Mouse (Mus musculus) cerebellum, postnatal 14 days (tissue): ENCODE results near the gene Arl4d.

Experiments used
- DNase-seq, 2 experiments: peaks; one replicate each; pipeline ENCODE4 v3.0.0; 2021; ENCODE audit warnings: mixed read lengths in 2 of 2

Arl4d gene

GRCm38 (mm10) chr11:101680634-101681325, 15.4 kb downstream of the Arl4d start:
- DNase-seq, result peak in 1 of 2 experiments; percentile 35

- DNase-seq, result no peak
Observed at GRCm38 (mm10) chr11:101681968-101682367, 16.6 kb downstream of the Arl4d start.

DNA sequence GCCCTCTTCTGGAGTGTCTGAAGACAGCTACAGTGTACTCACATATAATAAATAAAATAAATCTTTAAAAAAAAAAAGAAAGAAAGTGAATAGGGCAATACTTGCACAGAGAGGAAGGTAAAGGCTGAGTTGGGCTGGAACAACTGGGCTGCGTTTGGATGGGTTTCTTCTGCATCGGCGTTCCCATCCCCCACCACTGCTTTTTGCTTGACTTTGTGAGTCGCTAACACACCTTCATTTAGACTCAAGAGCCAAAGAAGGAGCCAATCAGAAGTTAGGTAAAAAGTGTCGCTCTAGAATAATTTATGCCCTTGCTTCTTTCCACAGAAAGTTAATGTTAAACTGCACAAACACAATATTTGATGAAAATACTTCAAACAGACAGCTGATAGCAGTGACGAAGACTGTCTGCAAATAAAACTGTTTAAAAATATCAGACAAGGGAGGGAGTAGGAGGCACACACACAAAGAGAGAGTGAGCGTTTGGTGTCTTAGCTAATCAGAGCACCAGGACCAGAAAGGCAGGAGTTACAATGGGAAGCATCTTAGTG, 17.1 kb downstream of the Arl4d start:
- DNase-seq, result no peak

DNA sequence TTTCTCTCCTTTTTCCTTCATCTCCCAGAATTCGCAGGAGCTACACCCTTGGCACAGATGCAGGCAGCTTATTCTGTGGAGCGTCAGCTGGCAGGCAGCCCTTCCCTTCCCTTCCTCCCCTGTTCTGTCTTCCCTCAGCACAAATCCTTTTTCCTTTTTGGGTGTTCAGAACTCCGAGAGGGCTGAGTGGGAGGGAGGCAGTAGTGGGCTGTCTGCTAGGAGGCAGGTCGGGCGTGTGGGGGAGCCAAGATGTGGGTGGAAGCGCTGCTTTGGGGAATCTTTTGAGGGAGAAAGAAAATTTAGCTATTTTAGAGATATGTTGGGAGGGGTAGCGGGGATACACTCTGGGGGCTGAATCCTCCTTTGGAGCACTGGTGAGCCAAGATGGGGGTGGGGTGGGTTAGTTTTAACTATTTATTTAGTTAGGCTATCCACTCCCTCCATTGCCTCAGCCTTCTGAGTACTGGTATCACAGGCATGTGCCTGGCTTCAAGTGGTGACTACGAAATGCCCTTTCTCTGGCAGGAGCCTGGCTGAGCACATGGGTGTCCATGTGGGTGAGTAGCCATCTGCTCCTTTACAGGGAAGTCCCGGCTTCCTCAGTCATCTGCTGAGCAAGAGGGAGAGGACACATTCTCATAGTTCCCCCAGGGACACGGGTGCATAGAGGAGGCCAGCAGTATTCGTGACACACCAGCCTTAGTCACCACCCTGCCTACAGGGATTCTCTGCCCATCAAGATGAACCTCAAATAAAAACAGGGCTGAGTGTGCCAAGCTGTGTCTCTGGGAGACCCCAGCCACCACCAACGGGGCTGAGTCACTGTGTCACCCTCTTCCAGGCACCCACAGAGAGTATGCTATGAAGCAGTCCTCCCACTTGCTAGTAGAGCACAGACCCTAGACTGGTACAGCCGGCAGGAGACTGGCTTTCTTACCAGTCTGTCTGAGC, 22.3 kb downstream of the Arl4d start:
- DNase-seq, result peak; percentile 69 to 75

DNA sequence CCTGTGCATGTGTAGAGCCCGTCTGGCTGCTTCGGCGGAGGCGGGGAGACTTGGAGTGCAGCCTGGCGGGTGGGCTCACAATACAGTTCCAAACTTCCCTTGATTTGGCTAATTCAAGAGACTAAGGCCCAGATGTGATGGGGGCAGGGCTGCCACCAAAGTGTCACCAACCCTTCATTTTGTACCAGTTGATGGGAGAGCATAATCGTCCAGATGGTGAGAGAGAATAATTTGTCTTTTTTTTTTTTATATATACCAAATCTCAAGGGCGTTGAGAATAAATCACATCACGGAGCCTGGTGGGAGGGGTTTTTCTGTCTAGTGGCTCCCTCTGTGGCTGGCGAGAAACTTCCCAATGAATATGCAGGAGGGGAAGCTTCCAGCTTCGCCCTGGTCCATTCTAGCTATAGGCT, 24.4 kb downstream of the Arl4d start:
- peak in 1 of 2 experiments; percentile 19 for DNase-seq

DNA sequence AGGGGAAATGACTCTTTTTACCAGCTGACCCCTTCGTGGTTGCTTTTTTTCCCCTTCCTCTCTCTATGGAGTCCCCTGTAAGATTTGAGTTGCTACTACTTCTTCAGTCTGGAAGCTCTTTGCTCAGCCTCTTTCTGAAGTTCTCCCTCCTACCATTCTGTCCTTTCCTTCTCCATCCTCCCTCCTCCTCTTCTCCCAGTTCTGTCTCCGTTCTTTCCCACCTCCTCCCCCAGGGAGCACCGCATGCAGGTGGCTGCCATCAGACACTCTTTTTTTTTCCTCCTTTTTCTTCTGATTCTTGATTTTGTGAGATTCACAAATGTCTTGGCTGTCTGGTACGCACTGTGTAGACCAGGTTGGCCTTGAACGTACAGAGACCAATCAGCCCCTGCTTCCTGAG, 25.0 kb downstream of the Arl4d start:
- no peak for DNase-seq

- peak; percentile 53 to 65 for DNase-seq
Observed at GRCm38 (mm10) chr11:101695906-101696661, 30.7 kb downstream of the Arl4d start.

DNA sequence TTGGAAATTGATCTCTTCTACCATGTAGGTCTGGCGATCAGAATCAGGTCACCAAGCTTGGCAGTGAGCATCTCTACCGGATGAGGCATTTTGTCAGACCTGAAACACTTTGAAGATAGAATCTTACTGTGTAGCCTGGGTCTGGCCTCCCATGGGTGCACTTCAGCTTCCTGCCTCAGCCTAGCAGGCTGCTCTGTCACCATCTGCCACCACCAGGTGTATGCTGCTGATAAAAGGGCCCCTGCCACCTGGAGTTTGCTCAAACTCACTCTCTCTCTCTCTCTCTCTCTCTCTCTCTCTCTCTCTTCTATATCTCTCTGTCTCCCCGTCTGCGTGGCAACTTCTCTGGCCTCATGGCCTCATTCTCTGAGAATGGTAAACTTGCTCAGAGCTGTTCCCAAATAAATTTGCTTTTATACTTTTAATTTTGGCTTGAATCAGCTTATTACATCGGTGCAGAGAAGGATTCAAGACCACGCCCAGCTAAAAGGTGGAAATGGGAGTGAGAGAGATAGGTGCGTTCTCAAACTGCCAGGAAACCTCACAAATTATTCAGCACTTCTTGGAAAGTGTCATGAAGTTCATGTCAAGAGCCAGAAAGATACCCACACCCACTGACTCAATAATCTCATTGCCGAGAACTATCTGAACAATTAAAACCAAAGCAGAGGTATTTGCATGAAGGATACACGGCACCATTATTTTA, 32.0 kb downstream of the Arl4d start:
- DNase-seq, result no peak

GRCm38 (mm10) chr11:101698114-101698513, 32.8 kb downstream of the Arl4d start:
- no peak for DNase-seq

DNA sequence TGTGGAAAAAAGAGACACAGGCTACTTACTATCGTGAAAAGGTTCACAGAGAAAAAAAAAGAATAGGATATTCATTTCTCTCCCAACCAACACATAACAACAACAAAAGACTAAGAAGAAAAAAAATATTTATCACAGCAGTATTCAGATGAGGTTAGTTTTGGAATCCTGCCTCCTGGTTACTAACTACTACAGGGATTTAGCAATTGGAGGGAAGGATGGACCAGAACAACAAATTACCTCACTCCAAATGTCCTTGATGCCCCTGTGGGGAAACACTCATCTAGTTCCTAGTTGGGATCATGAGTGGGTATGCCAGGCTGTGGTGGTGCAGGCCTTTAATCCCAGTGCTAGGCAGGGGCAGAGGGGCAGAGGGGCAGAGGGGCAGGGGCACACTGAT, 34.2 kb downstream of the Arl4d start:
- no peak for DNase-seq

DNA sequence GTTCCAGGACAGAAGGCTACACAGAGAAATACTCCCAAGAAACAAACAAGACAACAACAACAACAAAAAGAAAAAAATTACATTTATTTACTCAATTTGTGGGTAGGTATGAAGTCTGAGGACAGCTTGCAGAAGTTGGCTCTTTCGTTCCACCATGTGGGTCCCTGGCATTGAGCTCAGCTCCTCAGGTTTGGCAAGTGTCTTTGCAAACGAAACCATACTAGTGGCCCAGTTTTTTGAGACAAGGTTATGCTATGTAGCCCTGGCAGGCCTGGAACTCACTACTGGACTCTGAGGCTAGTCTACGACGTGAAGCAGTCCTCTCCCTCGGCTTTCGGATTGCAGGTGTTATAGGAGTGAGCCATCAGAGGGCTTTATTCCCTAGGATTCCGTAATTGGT, 34.6 kb downstream of the Arl4d start:
- peak; percentile 53 to 61 for DNase-seq

DNA sequence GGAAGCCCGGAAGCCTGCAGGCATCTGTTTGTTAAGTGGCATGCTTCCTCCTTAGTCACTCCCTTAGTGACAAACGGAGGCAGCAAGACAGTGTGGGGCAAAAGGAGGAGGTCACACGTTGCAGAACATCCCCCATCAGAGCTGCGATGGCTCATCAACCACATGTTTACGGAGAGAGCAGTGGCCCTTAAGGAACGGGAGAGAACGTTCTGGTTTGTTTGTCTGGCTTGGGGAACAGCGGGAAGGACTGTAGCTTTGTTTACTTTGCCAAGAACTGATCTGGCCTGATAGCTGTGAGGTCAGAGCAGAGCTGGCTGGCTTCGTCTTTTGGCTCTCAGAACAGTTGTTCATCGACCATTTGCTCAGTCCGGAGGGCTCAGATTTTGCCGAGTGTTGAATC, 35.1 kb downstream of the Arl4d start:
- peak; percentile 53 to 62 for DNase-seq

GRCm38 (mm10) chr11:101704081-101704480, 38.7 kb downstream of the Arl4d start:
- no peak for DNase-seq

- no peak for DNase-seq
Observed at GRCm38 (mm10) chr11:101706764-101707448, 41.6 kb downstream of the Arl4d start.

- no peak for DNase-seq
Observed at GRCm38 (mm10) chr11:101708482-101708881, 43.1 kb downstream of the Arl4d start.

DNA sequence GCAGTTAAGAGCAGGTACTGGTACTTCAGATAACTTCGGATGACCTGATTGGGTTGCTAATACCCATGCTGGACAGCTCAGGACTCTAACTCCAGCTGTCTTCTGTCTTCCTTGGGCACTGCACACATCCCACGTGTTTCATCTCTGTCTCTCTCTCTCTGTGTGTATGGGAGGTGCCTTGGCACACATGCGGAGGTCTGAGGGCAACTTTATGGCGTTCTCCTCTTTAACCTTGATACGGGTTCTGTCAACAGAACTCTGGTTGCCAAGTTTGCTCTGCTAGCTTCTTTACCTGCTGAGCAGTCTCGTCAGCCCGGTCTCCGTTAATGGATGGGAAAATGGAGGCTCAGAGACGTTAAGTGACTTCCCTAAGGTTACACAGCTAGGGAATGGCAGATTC, 47.5 kb downstream of the Arl4d start:
- DNase-seq, result no peak

DNA sequence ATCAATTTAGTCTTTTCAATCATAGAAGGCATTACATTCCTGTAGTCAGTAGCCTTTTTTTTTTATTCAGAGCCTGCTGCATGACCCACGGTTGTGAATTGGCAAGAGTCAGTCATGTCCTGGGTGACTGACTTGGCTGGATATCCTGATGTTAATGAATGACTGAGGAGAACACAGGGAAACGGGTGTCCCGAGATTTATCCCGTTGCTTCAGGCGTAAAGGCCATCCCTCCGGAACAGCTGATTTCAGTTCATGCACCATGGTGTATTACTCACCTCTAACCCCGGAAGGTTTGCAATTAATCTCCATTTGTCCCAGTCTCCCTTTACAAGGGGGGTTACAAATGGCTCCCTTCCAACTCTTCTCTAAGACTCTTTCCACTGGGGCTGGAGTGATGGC, 48.7 kb downstream of the Arl4d start:
- no peak for DNase-seq
